Mouse (Mus musculus): ENCODE data around the gene Rhox2b.
"Not testable (repeated sequence)": the region's sequence is repeated elsewhere in the genome, so short reads cannot be mapped to it uniquely, and the experiment has no call there.

Gene Rhox2b

DNA sequence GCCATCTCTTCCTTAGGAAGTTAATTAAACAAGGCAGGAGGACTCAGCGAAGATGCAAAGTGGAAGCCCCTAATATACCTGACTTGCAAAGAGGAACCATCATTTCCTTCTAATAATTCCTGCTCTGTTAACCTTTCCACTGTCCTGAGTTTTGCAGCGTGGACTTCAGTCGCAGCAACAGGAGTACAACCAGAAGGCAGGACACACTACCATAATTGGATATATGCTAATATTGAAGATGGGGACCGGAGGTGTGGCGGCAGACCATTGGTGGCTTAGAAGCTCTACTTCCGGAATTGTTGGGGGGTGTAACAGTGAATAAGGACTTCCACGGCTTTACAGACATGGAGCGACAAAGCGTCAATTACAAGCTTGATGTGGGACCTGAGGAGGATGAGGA is at the start of gene Rhox2b:
Rhox2b (plus strand) TSS at position 301 of the 400 bp plus-strand sequence.
- not testable (repeated sequence) for DNase-seq

DNA sequence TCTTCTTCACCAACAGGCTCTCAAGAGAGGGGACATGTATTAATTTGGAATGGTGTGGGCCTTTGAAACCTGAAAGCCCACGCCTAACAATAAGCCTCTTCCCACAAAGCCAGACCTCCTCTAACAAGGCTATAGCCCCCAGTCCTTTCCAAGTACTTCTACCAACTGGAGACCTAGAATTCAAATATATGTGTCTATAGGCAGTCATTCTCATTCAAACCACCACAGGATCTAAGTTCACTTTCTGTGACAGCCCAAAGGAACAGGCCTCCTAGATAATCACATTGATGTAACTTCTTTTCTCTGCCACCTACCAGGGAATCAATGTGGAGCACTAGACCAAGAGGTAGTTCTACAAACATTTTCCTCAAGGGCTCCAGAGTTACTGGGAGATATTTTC is 32.1 kb upstream of the Rhox2b start, which contains the start of gene Rhox3a2:
Rhox3a2 (plus strand) TSS at position 301 of the 400 bp plus-strand sequence.
- not testable (repeated sequence) for DNase-seq

DNA sequence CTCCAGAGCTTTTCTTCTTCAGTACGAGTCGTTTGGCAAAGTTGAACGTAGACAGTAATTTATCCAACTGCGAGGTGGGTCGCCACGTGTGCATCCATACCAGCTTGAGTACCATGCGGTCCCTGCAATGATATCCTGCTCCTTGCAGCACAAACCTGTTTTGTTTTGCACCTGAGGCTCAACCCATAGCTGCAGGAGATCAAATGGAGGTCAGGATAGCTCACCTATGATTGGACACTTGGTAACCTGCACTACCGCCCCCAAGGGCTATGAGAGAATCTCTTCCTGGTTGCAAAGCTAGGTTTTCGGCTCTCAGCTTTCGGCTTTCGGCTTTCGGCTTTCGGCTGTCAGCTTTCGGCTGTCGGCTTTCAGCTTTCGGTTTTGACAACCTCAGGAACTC is 21.3 kb upstream of the Rhox2b start, which contains the start of gene Rhox4a2:
Rhox4a2 (plus strand) TSS at position 301 of the 400 bp plus-strand sequence.
- not testable (repeated sequence) for DNase-seq

DNA sequence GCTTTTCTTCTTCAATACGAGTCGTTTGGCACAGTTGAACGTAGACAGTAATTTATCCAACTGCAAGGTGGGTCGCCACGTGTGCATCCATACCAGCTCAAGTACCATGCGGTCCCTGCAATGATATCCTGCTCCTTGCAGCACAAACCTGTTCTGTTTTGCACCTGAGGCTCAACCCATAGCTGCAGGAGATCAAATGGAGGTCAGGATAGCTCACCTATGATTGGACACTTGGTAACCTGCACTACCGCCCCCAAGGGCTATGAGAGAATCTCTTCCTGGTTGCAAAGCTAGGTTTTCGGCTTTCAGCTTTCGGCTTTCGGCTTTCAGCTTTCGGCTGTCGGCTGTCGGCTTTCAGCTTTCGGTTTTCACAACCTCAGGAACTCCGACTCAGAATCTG is 20.3 kb downstream of the Rhox2b start, which contains the start of gene Rhox4b:
Rhox4b (plus strand) TSS at position 301 of the 400 bp plus-strand sequence.
- not testable (repeated sequence) for DNase-seq

DNA sequence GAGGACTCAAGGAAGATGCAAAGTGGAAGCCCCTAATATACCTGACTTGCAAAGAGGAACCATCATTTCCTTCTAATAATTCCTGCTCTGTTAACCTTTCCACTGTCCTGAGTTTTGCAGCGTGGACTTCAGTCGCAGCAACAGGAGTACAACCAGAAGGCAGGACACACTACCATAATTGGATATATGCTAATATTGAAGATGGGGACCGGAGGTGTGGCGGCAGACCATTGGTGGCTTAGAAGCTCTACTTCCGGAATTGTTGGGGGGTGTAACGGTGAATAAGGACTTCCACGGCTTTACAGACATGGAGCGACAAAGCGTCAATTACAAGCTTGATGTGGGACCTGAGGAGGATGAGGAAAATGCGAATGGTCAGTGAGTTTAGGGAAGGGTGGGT is 41.5 kb downstream of the Rhox2b start, which contains the start of gene Rhox2c:
Rhox2c (plus strand) TSS at position 301 of the 400 bp plus-strand sequence.
- not testable (repeated sequence) for DNase-seq

DNA sequence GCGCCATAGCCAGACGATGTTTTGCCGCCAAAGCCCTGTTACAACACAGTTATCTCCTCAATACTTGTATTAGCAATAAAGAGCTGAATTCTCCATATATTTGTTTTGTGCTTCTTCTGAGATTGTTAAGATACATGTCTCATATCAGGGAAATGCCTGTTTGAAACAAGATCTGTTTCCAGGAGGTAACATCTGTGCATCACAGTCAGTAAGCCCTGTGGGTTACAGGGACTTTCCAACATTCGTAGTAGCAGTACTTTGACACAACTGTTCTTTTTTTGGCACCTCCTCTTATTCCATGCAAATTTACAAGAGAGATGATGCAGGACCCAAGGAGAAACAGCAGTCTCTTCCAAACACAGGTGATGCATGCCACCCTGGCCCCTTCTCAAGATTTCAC is 46.4 kb downstream of the Rhox2b start, which contains the start of gene Rhox3c:
Rhox3c (plus strand) TSS at position 301 of the 400 bp plus-strand sequence.
- not testable (repeated sequence) for DNase-seq

Measured in cerebellum, adult 8-10 months (tissue).